Mouse (Mus musculus) heart, adult 9 months (tissue): Measurements from ENCODE around the gene Prrc2a.

ENCODE experiments used
- DNase-seq, 2 experiments: peaks; one replicate each; pipeline ENCODE4 v3.0.0; 2022; ENCODE audit warnings: low spot score in 2 of 2

The Prrc2a gene

GRCm38 (mm10) chr17:35104754-35105153 is 59.9 kb downstream of the Prrc2a start:
- DNase-seq, result no peak

- DNase-seq, result no peak
Observed at GRCm38 (mm10) chr17:35104079-35104478, 60.6 kb downstream of the Prrc2a start.

GRCm38 (mm10) chr17:35103221-35103690 is 61.4 kb downstream of the Prrc2a start:
- DNase-seq, result no peak

GRCm38 (mm10) chr17:35102299-35102698 is 62.4 kb downstream of the Prrc2a start:
- DNase-seq, result no peak

GRCm38 (mm10) chr17:35101161-35101560 is 63.5 kb downstream of the Prrc2a start:
- DNase-seq, result no peak

GRCm38 (mm10) chr17:35100196-35100765 is 64.4 kb downstream of the Prrc2a start:
- no peak for DNase-seq
